Mouse (Mus musculus) liver, embryonic 14.5 days (tissue): ENCODE results near the gene Btbd9.

Experiments used
- CTCF ChIP-seq: IDR thresholded peaks from 2 replicates; pipeline ENCODE4 v1.5.1; 2016; ENCODE audit warnings: antibody characterized with exemption, low read depth, control low read depth
- EP300 ChIP-seq: IDR thresholded peaks from 2 replicates; pipeline ENCODE4 v1.6.1; 2016; ENCODE audit warnings: antibody characterized with exemption, low read depth

DNA sequence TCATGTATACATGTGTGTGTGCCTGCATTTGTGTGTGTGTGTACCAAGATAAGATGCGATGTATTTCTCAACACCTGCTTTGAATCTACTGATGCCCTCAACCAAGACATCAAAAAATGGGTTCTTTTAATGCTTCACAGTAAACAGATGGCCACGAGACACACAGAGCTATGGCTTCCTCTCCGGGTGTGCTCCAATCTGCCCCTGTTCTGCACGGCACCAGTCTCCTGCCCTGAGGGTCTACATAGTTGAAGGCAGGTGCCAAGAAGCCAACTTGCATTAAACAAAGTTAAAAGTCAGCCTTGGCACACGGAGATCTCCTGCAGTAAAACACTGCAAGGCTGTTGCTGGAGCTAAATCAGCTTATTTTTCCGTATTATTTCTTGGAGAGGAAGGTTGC is 335.2 kb downstream of the Btbd9 start:
- TF ChIP-seq CTCF (no peak), EP300 (no peak)
